9 mouse cellular contexts compared by ENCODE assay signal in the genomic region with DNA sequence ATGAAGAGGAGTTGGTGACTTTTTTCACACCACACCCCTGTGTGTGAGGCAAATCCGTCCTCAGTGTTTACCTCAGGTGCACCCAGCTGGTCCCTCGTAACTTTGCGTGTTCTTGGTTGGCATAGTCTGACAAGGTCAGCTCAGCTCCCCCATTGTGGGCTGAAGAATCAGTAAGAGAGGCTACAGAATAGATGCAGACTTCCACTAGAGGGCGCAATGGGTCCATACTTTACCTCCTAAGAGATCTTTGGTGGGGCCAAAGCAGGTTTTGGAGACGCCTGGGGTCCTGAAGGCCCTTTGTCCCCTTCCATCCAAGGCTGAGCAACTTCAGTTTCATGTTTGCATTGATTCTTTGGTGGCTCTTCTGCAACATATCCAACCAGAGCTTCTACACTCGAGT. TPM values are rescaled to one million over a fixed set of nuclear protein-coding genes. Genes with fewer than 3 reads are reported as not detected.
A peak's percentile ranks its signal among the peaks of the same experiment; 100 is the strongest.
DNase-seq lines count a peak whose midpoint lies in the region; ATAC-seq and TF ChIP-seq lines count a peak whose summit lies in the region.
"Had no signal": no experiment of that assay in that cellular context is flagged by ENCODE, and none has a peak within 500 bp of the region (broad histone marks: within the 10 kb centered on the region; RNA-seq: fewer than 3 reads in every experiment).

No protein-coding gene starts in this region.

- H3ac ChIP-seq in C2C12 (ENCODE audit: control insufficient read depth, insufficient read length, low read depth): no peak overlapping the region

- peaks cover 3% of the 10 kb centered on the region for H3K27me3 ChIP-seq in C2C12 (ENCODE audit: control insufficient read depth, insufficient read depth, insufficient read length)
- H3K27me3 ChIP-seq in embryonic facial prominence, embryonic 11.5 days (ENCODE audit: control insufficient read depth, insufficient read depth, low read length): no peaks in the 10 kb centered on the region

- no peak for ATAC-seq in embryonic facial prominence, embryonic 11.5 days (replicated peaks; ENCODE audit: insufficient number of reproducible peaks, low FRiP score, low TSS enrichment, low read depth)
- ATAC-seq in megakaryocyte progenitor cell, adult 5-6 weeks (replicated peaks; ENCODE audit: poor library complexity): peak; percentile 64

- no peaks in the 10 kb centered on the region for H3K36me3 ChIP-seq in C2C12 (ENCODE audit: control insufficient read depth, insufficient read depth)
- H3K36me3 ChIP-seq in embryonic facial prominence, embryonic 11.5 days (replicated peaks; ENCODE audit: control insufficient read depth, insufficient read depth, low read depth, low read length): no peaks in the 10 kb centered on the region
- H3K36me3 ChIP-seq: liver, embryonic 13.5 days had no signal

- WGBS in embryonic facial prominence, embryonic 11.5 days: 18% methylated on average over 6 of the region's 6 CpGs

- peak; percentile 65 for DNase-seq in gastrocnemius, adult 2 months
- DNase-seq in gastrocnemius, adult 8-10 months (ENCODE audit: low spot score in 2 of 2): no peak
- peak; percentile 46 to 62 for DNase-seq in adrenal gland, postnatal 36 days
- DNase-seq in embryonic facial prominence, embryonic 11.5 days (ENCODE audit: low spot score): peak; percentile 86
- DNase-seq in layer of hippocampus, adult 11-12 months (ENCODE audit: low spot score): peak; percentile 74
- DNase-seq in telencephalon, adult 2 months (ENCODE audit: low read depth, low spot score): peak; percentile 48
- DNase-seq: liver, embryonic 13.5 days had no signal

- H3K79me2 ChIP-seq in C2C12 (ENCODE audit: control insufficient read depth, insufficient read depth): no peaks in the 10 kb centered on the region

- H3K9ac ChIP-seq in embryonic facial prominence, embryonic 11.5 days (replicated peaks; ENCODE audit: low read length): no peak overlapping the region
- H3K9ac ChIP-seq: liver, embryonic 13.5 days had no signal

- H3K9me3 ChIP-seq in embryonic facial prominence, embryonic 11.5 days (replicated peaks; ENCODE audit: control insufficient read depth, low read length): no peaks in the 10 kb centered on the region
- H3K9me3 ChIP-seq: liver, embryonic 13.5 days had no signal

- no peak overlapping the region for H3K4me3 ChIP-seq in gastrocnemius, adult 2 months
- H3K4me3 ChIP-seq in C2C12 (ENCODE audit: insufficient read depth, poor library complexity, severe bottlenecking): no peak overlapping the region
- no peak overlapping the region for H3K4me3 ChIP-seq in embryonic facial prominence, embryonic 11.5 days (ENCODE audit: low read depth, low read length)
- H3K4me3 ChIP-seq: liver, embryonic 13.5 days had no signal

- no peak overlapping the region for H3K4me2 ChIP-seq in embryonic facial prominence, embryonic 11.5 days (ENCODE audit: low read depth, low read length)
- H3K4me2 ChIP-seq: liver, embryonic 13.5 days had no signal

- intact Hi-C loops in gastrocnemius, adult 2 months (cut with DNase I): loop anchor here (1.0 to 5.0 kb wide), 3 partner anchors 59 to 327 kb away; no protein-coding TSS in a partner anchor

- H3K27ac ChIP-seq in gastrocnemius, adult 2 months: no peak overlapping the region
- H3K27ac ChIP-seq in embryonic facial prominence, embryonic 11.5 days (replicated peaks; ENCODE audit: low read depth, low read length): no peak overlapping the region
- H3K27ac ChIP-seq: liver, embryonic 13.5 days had no signal

- peak; percentile 78 for TF ChIP-seq CTCF in gastrocnemius, adult 2 months (IDR thresholded peaks at IDR 0.05)
- TF ChIP-seq CTCF in C2C12 (IDR thresholded peaks at IDR 0.05; ENCODE audit: control insufficient read depth, insufficient read depth, insufficient read length): peak; percentile 46

- no peaks in the 10 kb centered on the region for H3K79me3 ChIP-seq in C2C12 (ENCODE audit: low read depth)

- no peaks in the 10 kb centered on the region for H3K4me1 ChIP-seq in embryonic facial prominence, embryonic 11.5 days (ENCODE audit: control insufficient read depth, insufficient read depth, low read length)
- H3K4me1 ChIP-seq: liver, embryonic 13.5 days had no signal

TF ChIP-seq in C2C12, 6 proteins besides CTCF, POLR2A, EP300 and RAD21:
- TF ChIP-seq MAX (IDR thresholded peaks at IDR 0.05) (no peak), MYOG (IDR thresholded peaks at IDR 0.05; ENCODE audit: control insufficient read depth, extremely low read depth, insufficient read length) (no peak), USF1 (IDR thresholded peaks at IDR 0.05; ENCODE audit: low read depth) (no peak), CEBPB (IDR thresholded peaks at IDR 0.05; ENCODE audit: low read depth) (no peak), FOSL1 (IDR thresholded peaks at IDR 0.05; ENCODE audit: insufficient read depth, low read length, poor library complexity, severe bottlenecking) (no peak), MYOD1 (IDR thresholded peaks at IDR 0.05; ENCODE audit: control insufficient read depth, insufficient read length, low read depth) (no peak)
TF ChIP-seq in C2C12: peak in this region for 0.

RNA-seq across cellular contexts. Expression of a gene that starts 39.2 kb away (rescaled TPM):
- 1 to 10 TPM in 1 of 2 experiments, under 1 TPM in 1; 0.33 to 1.2 TPM for total RNA-seq in gastrocnemius, adult 2 months (2021)
- total RNA-seq in gastrocnemius, adult 8-10 months (2022): under 1 TPM; 0.39 to 0.88 (median 0.65) TPM
- 0.04 TPM for polyA plus RNA-seq in C2C12 (2012; fragmentation: generic; extraction: Trizol)
- total RNA-seq in adrenal gland, postnatal 36 days (2021): 1 to 10 TPM in 1 of 2 experiments, not detected in 1; 2.9 TPM
- polyA plus RNA-seq in embryonic facial prominence, embryonic 11.5 days (2014; fragmentation: Nextera tagmentation; extraction: Ambion mirVana): 0.17 and 0.21 TPM in 2 replicates
- total RNA-seq in megakaryocyte progenitor cell, adult 5-6 weeks (2015): not detected in 2 replicates
- total RNA-seq in megakaryocyte progenitor cell, adult 5-6 weeks (2017): not detected in 2 replicates
- polyA plus RNA-seq: liver, embryonic 13.5 days had no signal

RNA-seq across cellular contexts. Expression of a gene that starts 41.6 kb away (rescaled TPM):
- 1 to 10 TPM; 6.2 to 9.7 TPM for total RNA-seq in gastrocnemius, adult 2 months (2021)
- total RNA-seq in gastrocnemius, adult 8-10 months (2022): 10 to 100 TPM in 1 of 4 experiments, 1 to 10 TPM in 3; 5.6 to 11.4 (median 7.0) TPM
- polyA plus RNA-seq in C2C12 (2012; fragmentation: generic; extraction: Trizol): not detected
- total RNA-seq in adrenal gland, postnatal 36 days (2021): 1 to 10 TPM; 2.8 to 3.2 TPM
- polyA plus RNA-seq in embryonic facial prominence, embryonic 11.5 days (2014; fragmentation: Nextera tagmentation; extraction: Ambion mirVana): 2.9 and 3.5 TPM in 2 replicates
- not detected in 2 replicates for total RNA-seq in megakaryocyte progenitor cell, adult 5-6 weeks (2015)
- total RNA-seq in megakaryocyte progenitor cell, adult 5-6 weeks (2017): not detected in 2 replicates
- polyA plus RNA-seq: liver, embryonic 13.5 days had no signal

Comparison
In these comparisons a context has a peak if more than half of its experiments do, and no peak if none do; other contexts are left out.
1. DNase-seq: peak in gastrocnemius, adult 2 months (single experiment), adrenal gland, postnatal 36 days (2 of 2), embryonic facial prominence, embryonic 11.5 days (single experiment), layer of hippocampus, adult 11-12 months (single experiment) and telencephalon, adult 2 months (single experiment); none in gastrocnemius, adult 8-10 months (0 of 2).